Mouse (Mus musculus) spleen, adult 2 months (tissue): Measurements from ENCODE around the gene Tsc2. TPM values are rescaled to one million over a fixed set of nuclear protein-coding genes. Genes with fewer than 3 reads are reported as not detected.

ENCODE experiments used
- DNase-seq, 2 experiments: peaks; one replicate each; pipeline versions ENCODE4 v3.0.0 to v3.0.0-alpha.2; 2012 to 2021; ENCODE audit warnings: low spot score in 2 of 2, low read depth in 1 of 2
- H3K27ac ChIP-seq: fragments of 200-500 bp; 2 replicates; pipeline ENCODE4 v1.5.1; 2012; ENCODE audit warnings: low read length, inconsistent platforms; ENCODE audit not compliant: insufficient read depth
- H3K27me3 ChIP-seq: fragments of 200-500 bp; 2 replicates; pipeline ENCODE4 v1.6.1; 2012; ENCODE audit warnings: mild to moderate bottlenecking, moderate library complexity, low read length, inconsistent platforms; ENCODE audit not compliant: control insufficient read depth, insufficient read depth
- H3K36me3 ChIP-seq: fragments of 200-500 bp; 2 replicates; pipeline ENCODE4 v1.6.1; 2012; ENCODE audit warnings: mild to moderate bottlenecking, low read length, inconsistent platforms; ENCODE audit not compliant: control insufficient read depth, insufficient read depth
- H3K4me1 ChIP-seq: fragments of 200-500 bp; 2 replicates; pipeline ENCODE4 v1.6.1; 2011; ENCODE audit warnings: inconsistent platforms; ENCODE audit not compliant: control insufficient read depth, insufficient read depth, insufficient read length
- H3K4me3 ChIP-seq: fragments of 200-500 bp; 2 replicates; pipeline ENCODE4 v1.5.1; 2011; ENCODE audit warnings: mild to moderate bottlenecking, inconsistent platforms; ENCODE audit not compliant: insufficient read depth, insufficient read length; ENCODE audit errors: extremely low read depth
- CTCF ChIP-seq: fragments of 200-500 bp; IDR thresholded peaks from 2 replicates; pipeline ENCODE4 v1.5.1; 2011; ENCODE audit warnings: mild to moderate bottlenecking, inconsistent platforms; ENCODE audit not compliant: insufficient read depth, insufficient read length, insufficient replicate concordance; ENCODE audit errors: extremely low read depth
- POLR2A ChIP-seq: fragments of 200-500 bp; IDR thresholded peaks from 2 replicates; pipeline ENCODE4 v1.6.1; 2011; ENCODE audit warnings: low read depth, low read length, inconsistent platforms
- WGBS: fragments of 180-500 bp; shearing (Covaris S2); methylation state at CpG from one replicate; pipeline ENCODE4 v1.1.7; 2018; 5-methylcytosine and 5-hydroxymethylcytosine counted together
- polyA plus RNA-seq: library from polyadenylated mRNA; depleted of rRNA; stranded (reverse); fragments of >200 nt; gene quantifications from 2 replicates; pipeline ENCODE4 v1.2.3, GENCODE M21; 2012

The Tsc2 gene
- polyA plus RNA-seq, 1 experiment = 86.1 TPM

DNA sequence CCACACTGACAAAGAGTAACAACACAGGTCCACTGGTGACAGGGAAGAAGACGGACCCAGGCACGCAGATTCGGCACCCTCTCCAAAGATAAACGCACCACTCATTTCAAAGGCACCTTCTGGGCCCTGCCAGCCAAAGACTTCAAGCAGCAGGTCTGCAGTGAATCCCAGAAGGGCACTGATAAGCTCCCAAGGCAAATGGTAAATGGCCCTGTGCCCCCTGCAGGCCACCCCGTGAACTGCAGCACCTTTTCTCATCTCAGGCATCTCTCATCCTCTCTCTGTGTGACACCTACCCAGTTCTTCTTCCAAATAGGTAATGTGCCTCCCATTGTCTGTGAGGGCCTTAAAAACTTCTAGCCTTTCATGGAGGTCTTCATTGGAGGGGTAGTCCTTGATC, 3.8 kb downstream of the Tsc2 start:
- WGBS = 41% methylated on average over 5 of the region's 5 CpGs
- peaks cover 18% of the 10 kb centered on the region for H3K36me3 ChIP-seq
- H3K4me3 ChIP-seq = no peak overlapping the region
- no peak overlapping the region for H3K27ac ChIP-seq
- no peaks in the 10 kb centered on the region for H3K27me3 ChIP-seq
- DNase-seq = peak; percentile 9 to 66
- H3K4me1 ChIP-seq = peaks cover 7% of the 10 kb centered on the region; the same call in 1 of the 2 replicates
- TF ChIP-seq CTCF (peak; percentile 96), POLR2A (no peak)

DNA sequence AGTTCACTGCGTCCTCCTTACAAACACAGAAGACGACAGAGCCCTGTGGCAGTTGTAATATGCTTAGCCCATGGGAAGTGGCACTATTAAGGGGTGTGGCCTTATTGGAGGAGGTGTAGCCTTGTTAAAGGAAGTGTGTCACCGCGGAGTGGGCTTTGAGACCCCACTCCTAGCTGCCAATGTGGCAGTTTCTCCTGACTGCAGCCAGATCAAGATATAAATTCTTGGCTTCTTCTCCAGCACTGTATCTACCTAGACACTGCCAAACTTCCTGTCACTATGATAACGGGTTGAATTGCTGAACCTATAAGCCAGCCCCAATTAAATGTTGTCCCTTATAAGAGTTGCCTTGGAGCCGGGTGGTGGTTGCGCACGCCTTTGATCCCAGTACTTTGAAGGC, 7.0 kb downstream of the Tsc2 start:
- H3K27me3 ChIP-seq = no peaks in the 10 kb centered on the region
- TF ChIP-seq POLR2A (no peak), CTCF (no peak)
- H3K4me3 ChIP-seq = no peak overlapping the region
- no peak overlapping the region for H3K27ac ChIP-seq
- peaks cover 40% of the 10 kb centered on the region for H3K36me3 ChIP-seq
- WGBS = 87% methylated on average over 8 of the region's 8 CpGs
- no peaks in the 10 kb centered on the region for H3K4me1 ChIP-seq
- no peak for DNase-seq

DNA sequence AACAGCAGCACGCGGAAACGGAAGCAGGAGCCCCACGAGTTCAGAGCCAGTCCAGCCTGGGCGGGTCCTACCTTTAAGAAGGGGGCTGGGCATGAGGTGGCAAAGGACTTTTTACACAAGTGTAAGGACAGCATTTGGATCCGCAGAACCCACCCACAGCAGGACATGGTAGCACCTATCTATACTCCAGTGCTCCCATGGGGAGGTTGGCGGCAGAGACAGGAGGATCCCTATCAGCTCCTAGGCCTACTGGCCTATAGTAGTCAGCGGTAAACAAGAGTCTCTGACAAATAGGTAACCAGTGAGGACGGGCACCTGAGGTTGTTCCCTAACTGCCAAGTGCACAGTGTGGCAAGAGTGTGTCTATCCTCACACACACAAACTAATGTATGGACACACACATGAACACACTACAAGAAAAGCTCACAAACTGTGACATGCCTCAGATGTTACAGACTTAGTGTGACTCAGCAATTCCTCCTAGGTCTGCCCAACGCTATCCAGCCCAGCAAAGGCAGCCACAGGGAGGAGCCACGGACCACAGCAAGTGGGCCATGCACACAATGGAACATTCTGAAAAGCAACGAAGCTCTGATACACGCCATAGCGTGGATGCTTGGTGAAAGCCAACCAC, 14.8 kb downstream of the Tsc2 start:
- H3K4me1 ChIP-seq = no peaks in the 10 kb centered on the region
- H3K27me3 ChIP-seq = no peaks in the 10 kb centered on the region
- H3K27ac ChIP-seq = no peak overlapping the region
- no peak overlapping the region for H3K4me3 ChIP-seq
- no peak for DNase-seq
- H3K36me3 ChIP-seq = peaks cover 42% of the 10 kb centered on the region
- 63% methylated on average over 14 of the region's 14 CpGs for WGBS
- TF ChIP-seq CTCF (no peak), POLR2A (no peak)

DNA sequence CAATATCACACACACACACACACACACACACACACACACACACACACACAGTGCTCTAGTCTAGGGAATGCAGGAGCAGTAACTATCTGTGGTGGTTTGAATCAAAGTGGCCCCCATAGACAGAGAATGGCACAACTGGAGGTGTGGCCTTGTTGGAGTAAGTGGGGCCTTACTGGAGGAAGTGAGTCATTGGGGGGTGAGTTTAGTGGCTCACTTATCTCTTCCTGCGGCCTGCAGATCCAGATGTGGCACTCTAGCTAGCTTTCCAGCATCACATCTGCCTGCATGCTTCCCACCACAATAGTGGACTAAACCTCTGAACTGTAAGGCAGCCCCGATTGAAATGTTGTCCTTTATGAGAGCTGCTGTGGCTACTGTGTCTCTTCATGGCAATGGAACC, 21.7 kb downstream of the Tsc2 start:
- WGBS = 21% methylated on average over 2 of the region's 2 CpGs
- no peak for DNase-seq
- H3K36me3 ChIP-seq = peaks cover 26% of the 10 kb centered on the region
- no peaks in the 10 kb centered on the region for H3K4me1 ChIP-seq
- TF ChIP-seq CTCF (no peak), POLR2A (no peak)
- no peak overlapping the region for H3K4me3 ChIP-seq
- H3K27ac ChIP-seq = no peak overlapping the region
- H3K27me3 ChIP-seq = no peaks in the 10 kb centered on the region

DNA sequence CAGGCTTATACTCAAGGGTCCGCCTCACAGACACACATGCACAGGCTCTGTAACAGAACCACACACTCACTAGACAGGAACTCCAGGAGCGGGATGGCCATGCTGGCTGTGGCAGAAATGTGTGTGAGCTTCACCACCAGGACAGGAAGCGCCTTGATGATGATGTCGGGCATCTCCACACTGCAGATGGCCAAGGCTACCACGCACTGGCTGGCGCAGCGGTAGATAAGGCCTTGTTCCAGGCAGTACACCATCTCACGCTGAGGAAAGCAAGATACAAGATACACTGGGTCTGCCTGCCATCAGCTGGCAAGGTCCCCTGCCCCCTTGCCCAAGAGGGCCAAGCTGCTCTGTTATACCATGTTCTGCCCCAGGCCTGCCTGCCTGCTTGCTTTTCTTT, 23.6 kb downstream of the Tsc2 start:
- H3K36me3 ChIP-seq = peaks cover 22% of the 10 kb centered on the region
- no peak for TF ChIP-seq CTCF
- no peak for TF ChIP-seq POLR2A
- H3K4me1 ChIP-seq = no peaks in the 10 kb centered on the region
- 76% methylated on average over 8 of the region's 8 CpGs for WGBS
- no peak overlapping the region for H3K27ac ChIP-seq
- H3K27me3 ChIP-seq = no peaks in the 10 kb centered on the region
- no peak for DNase-seq
- no peak overlapping the region for H3K4me3 ChIP-seq

DNA sequence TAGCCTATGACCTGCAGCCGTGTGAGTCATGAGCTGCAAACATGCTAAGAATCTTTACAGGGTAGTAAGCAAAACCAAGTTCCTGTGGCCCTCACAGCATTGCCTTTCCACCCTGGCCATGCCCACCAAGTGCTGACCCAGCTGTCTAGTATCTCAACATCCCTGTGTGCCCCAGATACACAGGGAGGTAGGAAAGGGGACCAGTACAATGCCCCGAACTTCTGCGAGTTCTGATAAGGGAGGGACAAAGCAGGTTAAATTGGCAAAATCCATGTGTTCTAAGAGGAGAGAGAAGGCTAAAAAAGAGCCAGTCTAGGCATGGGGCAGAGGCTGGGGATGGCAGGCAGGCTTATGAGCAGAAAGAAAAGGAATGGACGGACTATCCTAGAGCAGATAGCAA, 24.1 kb downstream of the Tsc2 start:
- Histone ChIP-seq H3K4me3 (no peak overlapping the region), H3K36me3 (peaks cover 22% of the 10 kb centered on the region), H3K4me1 (no peaks in the 10 kb centered on the region), H3K27me3 (no peaks in the 10 kb centered on the region), H3K27ac (no peak overlapping the region)
- no peak for TF ChIP-seq CTCF
- TF ChIP-seq POLR2A = no peak
- DNase-seq = no peak
- WGBS = 77% methylated on average over 4 of the region's 4 CpGs

DNA sequence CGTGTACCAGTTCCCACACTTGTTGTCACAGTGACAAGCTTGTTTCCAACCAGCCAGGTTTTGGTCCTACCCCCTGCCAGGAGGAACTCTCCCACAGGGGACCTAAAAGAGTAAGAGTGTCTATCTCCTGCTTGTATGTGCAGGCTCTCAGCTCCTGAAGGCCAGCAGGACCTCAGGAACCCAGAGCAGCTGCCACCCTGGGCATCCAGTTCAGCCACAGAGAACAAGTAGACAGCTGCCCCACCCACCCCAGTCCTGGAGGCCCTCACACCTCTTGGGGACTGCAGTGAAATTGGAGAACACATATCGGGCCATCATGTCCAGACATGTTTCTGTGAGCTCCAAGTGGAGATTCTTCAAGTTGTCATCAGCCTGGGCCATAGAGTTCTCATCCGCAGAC, 27.9 kb downstream of the Tsc2 start:
- Histone ChIP-seq H3K27me3 (no peaks in the 10 kb centered on the region), H3K36me3 (peaks cover 32% of the 10 kb centered on the region), H3K27ac (no peak overlapping the region), H3K4me1 (no peaks in the 10 kb centered on the region), H3K4me3 (no peak overlapping the region)
- no peak for DNase-seq
- 94% methylated on average over 3 of the region's 3 CpGs for WGBS
- TF ChIP-seq CTCF (no peak), POLR2A (no peak)
